Mouse (Mus musculus): ENCODE results near the gene Terb1. TPM values are rescaled to one million over a fixed set of nuclear protein-coding genes. Genes with fewer than 3 reads are reported as not detected.
A peak's percentile ranks its signal among the peaks of the same experiment; 100 is the strongest.

The Terb1 gene
- polyA plus RNA-seq, 1 experiment from 2014 or later: not detected

DNA sequence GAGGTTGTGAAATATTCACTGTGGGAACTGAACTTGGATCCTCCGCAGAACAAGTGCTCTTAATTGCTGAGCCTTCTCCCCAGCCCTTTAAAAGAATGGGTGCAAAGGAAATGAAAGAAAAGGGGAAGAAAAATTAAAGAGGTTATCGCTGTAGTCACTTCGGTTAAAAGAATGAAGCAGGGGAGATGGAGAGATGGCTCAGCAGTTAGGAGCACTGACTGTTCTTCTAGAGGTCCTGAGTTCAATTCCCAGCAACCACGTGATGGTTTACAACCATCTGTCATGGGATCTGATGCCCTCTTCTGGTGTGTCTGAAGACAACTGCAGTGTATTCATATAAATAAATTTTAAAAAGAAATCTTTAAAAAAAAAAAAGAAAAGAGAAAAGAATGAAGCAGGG is 26.3 kb upstream of the Terb1 start:
- H3K9ac ChIP-seq: no peak overlapping the region
- H3K4me2 ChIP-seq: peak overlapping the region; percentile 95
- peak overlapping the region; percentile 93 for H3K4me3 ChIP-seq (replicated peaks)
- peaks cover 42% of the 10 kb centered on the region for H3K4me1 ChIP-seq (replicated peaks)
- no peaks in the 10 kb centered on the region for H3K36me3 ChIP-seq (replicated peaks)
- H3K9me3 ChIP-seq (replicated peaks): no peaks in the 10 kb centered on the region
- H3K27ac ChIP-seq (replicated peaks): no peak overlapping the region
- 63% methylated on average over 4 of the region's 4 CpGs for WGBS (ENCODE audit: insufficient replicate concordance)
- ATAC-seq (ENCODE audit: insufficient read depth): no peak
- peaks cover 39% of the 10 kb centered on the region for H3K27me3 ChIP-seq

DNA sequence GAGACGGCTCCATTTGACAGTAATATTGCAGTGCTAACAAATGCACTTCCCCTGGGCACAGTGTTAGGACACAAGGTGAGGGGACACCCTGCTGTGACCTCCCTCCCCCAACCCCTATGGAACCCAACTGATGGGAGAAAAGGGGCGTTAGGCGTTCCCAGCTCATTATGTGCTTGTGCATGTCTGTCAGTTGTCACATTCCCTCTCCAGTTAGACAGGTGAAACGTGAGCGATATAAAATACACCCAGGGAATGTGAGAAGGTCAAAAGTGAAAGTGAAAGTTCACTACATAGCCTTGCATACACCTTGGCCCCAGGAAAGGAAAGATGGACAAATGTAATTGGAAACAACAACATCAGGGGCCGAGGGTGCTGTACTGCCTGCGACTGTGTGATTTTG is 25.7 kb upstream of the Terb1 start:
- Histone ChIP-seq H3K36me3 (replicated peaks) (no peaks in the 10 kb centered on the region), H3K27me3 (peaks cover 32% of the 10 kb centered on the region), H3K9me3 (replicated peaks) (no peaks in the 10 kb centered on the region), H3K9ac (peak overlapping the region; percentile 88), H3K27ac (replicated peaks) (no peak overlapping the region), H3K4me2 (peak overlapping the region; percentile 95), H3K4me1 (replicated peaks) (peaks cover 36% of the 10 kb centered on the region), H3K4me3 (replicated peaks) (peak overlapping the region; percentile 93)
- WGBS (ENCODE audit: insufficient replicate concordance): 13% methylated on average over 7 of the region's 7 CpGs
- no peak for ATAC-seq (ENCODE audit: insufficient read depth)

DNA sequence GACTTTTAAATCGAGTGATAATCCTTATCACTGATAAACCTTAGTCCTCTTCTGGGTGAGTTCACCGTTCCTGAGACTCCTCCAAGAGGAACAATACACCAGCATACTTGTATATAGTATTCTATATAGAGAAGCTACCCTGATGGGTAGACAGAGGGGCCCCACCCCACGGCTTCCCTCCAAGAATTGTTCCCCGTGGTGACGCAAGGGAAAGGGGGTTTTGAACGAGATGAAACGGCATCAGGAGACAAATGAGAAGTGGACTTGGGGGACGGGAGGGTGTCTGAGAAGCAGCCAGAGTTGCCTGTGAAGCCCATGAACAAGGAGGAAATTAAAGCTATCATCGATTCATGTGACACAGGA is 25.1 kb upstream of the Terb1 start:
- H3K9me3 ChIP-seq (replicated peaks): no peaks in the 10 kb centered on the region
- H3K4me3 ChIP-seq (replicated peaks): peak overlapping the region; percentile 93
- peaks cover 26% of the 10 kb centered on the region for H3K27me3 ChIP-seq
- peak; percentile 62 for ATAC-seq (ENCODE audit: insufficient read depth)
- H3K36me3 ChIP-seq (replicated peaks): peaks cover 5% of the 10 kb centered on the region
- H3K9ac ChIP-seq: peak overlapping the region; percentile 88
- 2% methylated on average over 9 of the region's 9 CpGs for WGBS (ENCODE audit: insufficient replicate concordance)
- 0 out of 2 replicates have a peak overlapping the region, but pooled peaks have one; percentile 14 for H3K27ac ChIP-seq (replicated peaks)
- peak overlapping the region; percentile 95 for H3K4me2 ChIP-seq
- H3K4me1 ChIP-seq (replicated peaks): peaks cover 34% of the 10 kb centered on the region

DNA sequence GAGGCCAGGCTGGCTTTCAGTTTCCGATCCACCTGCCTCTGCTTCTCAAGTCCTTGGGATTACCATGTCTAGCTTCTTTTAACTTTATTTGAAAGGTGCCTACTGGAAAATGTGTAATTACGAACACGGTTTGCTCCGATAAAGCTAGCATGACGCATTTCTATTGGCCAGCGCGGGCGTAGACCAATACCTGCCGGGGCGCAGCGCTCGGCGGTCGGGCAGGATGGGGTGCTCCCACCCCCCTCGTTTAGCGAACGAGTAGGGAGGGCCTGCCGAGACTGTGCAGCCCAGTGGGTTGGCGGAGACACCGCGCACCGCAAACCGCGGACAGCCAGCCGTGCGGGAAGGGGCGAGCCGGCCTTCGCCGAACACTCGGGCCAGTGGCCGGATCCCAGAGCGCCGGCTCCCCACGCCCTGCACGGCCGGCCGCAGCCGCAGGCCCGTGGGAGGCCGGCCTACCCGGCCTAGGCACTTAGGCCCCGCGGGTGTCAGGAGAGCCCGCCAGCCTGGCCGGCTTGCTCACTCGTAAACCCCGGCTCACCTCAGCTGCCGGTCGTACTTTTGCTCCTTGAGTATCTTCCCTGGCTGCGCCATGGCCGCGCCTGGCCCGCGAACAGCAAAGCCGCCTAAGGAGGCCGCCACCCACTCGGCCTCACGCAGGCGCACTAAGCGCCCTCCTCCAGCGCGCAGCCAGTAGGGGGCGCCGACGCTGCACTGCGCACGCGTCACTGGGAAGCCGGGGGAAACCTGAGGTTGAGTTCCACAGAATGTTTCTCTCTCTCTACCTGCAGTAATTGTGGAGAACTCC is 24.5 kb upstream of the Terb1 start, which contains the start of the genes Nae1 and Car7:
Nae1 (minus strand) TSS at position 667 of the 808 bp plus-strand sequence.
Car7 (plus strand) TSS at position 719 of the 808 bp plus-strand sequence.
- ATAC-seq (ENCODE audit: insufficient read depth): peak; percentile 92
- Histone ChIP-seq H3K36me3 (replicated peaks) (peaks cover 11% of the 10 kb centered on the region), H3K4me3 (replicated peaks) (peak within 1 kb of the TSS; percentile 93), H3K4me1 (replicated peaks) (peaks cover 34% of the 10 kb centered on the region), H3K27me3 (peaks cover 20% of the 10 kb centered on the region), H3K9ac (peak within 1 kb of the TSS; percentile 88), H3K4me2 (peak within 1 kb of the TSS; percentile 95), H3K27ac (replicated peaks) (peak within 1 kb of the TSS; percentile 81), H3K9me3 (replicated peaks) (no peaks in the 10 kb centered on the region)
- WGBS (ENCODE audit: insufficient replicate concordance): under 1% methylated on average over 70 of the region's 70 CpGs

DNA sequence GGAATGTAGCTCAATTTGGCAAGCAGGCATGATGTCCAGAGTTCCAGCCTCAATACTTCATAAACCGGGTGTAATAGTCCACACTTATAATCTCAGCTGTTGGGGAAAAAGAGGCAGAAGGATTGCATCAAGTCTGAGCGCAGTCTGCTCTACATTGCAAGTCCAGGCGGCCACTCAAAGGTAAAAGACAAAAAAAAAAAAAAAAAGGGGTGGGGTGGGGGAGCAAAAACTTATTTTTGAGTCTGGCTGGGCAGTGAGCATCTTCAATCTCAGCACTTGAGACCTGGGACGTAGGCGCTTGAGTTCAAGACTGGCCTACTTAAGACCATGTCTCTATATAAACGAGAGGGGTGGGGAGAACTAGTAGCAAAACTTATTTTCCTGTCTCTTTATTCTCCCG is 23.8 kb upstream of the Terb1 start:
- 35% methylated on average over 7 of the region's 7 CpGs for WGBS (ENCODE audit: insufficient replicate concordance)
- Histone ChIP-seq H3K27me3 (peaks cover 14% of the 10 kb centered on the region), H3K4me2 (peak overlapping the region; percentile 95), H3K27ac (replicated peaks) (0 out of 2 replicates have a peak overlapping the region, but pooled peaks have one; percentile 81), H3K4me1 (replicated peaks) (peaks cover 34% of the 10 kb centered on the region), H3K9me3 (replicated peaks) (no peaks in the 10 kb centered on the region), H3K4me3 (replicated peaks) (peak overlapping the region; percentile 93), H3K36me3 (replicated peaks) (peaks cover 13% of the 10 kb centered on the region), H3K9ac (peak overlapping the region; percentile 88)
- no peak for ATAC-seq (ENCODE audit: insufficient read depth)

DNA sequence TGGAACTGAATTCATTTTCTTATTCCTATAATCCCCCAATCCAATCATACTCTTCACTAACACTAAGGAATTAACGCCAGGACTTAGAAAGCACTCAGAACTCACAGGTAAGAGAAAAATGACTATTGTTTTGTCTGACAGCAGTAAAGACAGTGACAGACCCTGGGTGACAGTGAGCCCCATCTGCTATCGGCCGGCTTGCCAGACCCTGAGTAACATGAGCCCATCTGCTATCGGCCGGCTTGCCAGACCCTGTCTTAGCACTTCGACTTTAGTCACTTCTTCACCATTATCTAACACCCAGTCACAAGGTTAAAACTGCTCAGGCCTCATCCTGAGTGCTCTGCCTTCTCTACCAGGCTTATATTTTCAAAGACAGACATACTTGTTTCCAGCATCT is 20.0 kb upstream of the Terb1 start:
- H3K27ac ChIP-seq (replicated peaks): no peak overlapping the region
- 77% methylated on average over 6 of the region's 6 CpGs for WGBS (ENCODE audit: insufficient replicate concordance)
- H3K9ac ChIP-seq: no peak overlapping the region
- H3K27me3 ChIP-seq: no peaks in the 10 kb centered on the region
- H3K36me3 ChIP-seq (replicated peaks): peaks cover 25% of the 10 kb centered on the region
- H3K9me3 ChIP-seq (replicated peaks): no peaks in the 10 kb centered on the region
- no peak overlapping the region for H3K4me2 ChIP-seq
- no peak overlapping the region for H3K4me3 ChIP-seq (replicated peaks)
- ATAC-seq (ENCODE audit: insufficient read depth): no peak
- H3K4me1 ChIP-seq (replicated peaks): peaks cover 18% of the 10 kb centered on the region

DNA sequence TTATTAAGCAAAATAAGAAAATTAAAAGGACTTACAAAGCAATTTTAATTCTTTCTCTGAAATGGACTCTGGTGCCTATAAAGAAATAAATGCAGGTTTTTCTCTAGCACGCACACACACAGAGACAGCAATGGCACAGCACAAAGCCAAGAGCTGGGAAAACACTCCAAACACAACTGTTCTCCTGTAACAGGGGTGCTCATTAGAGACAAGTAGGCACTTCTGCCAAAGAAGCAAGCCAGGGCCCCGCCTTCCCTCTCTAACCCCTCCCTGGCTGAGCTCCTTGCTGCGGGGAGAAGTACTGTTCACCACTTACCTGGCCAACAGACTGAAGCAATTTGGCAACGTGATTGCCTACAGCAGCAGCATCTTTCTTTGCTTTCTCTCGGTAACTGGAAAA is 8.2 kb upstream of the Terb1 start:
- WGBS (ENCODE audit: insufficient replicate concordance): 70% methylated on average over 5 of the region's 5 CpGs
- H3K4me2 ChIP-seq: no peak overlapping the region
- no peaks in the 10 kb centered on the region for H3K4me1 ChIP-seq (replicated peaks)
- H3K27ac ChIP-seq (replicated peaks): no peak overlapping the region
- no peak overlapping the region for H3K4me3 ChIP-seq (replicated peaks)
- peaks cover 44% of the 10 kb centered on the region for H3K36me3 ChIP-seq (replicated peaks)
- no peak overlapping the region for H3K9ac ChIP-seq
- no peaks in the 10 kb centered on the region for H3K27me3 ChIP-seq
- no peak for ATAC-seq (ENCODE audit: insufficient read depth)
- no peaks in the 10 kb centered on the region for H3K9me3 ChIP-seq (replicated peaks)

DNA sequence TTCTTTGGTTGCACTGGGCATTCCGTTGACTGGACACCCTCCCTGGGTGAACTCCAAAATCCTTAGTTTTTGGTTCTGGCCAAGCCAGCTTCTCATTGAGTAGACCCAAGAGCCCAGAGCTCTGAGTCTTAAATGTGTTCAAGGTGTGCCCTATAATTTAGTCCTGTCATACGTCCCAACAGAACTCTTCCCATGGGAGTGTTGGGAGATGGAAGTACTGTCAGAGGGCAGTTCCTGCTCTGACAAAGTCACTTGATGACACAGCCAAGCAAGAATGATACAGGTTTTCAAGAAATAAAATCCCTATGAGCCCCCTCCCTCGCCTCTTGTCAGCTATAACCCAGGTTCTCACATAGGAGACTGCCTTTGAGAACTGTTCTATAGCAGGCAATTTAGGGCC is 424 bp upstream of the Terb1 start:
- no peak overlapping the region for H3K4me2 ChIP-seq

DNA sequence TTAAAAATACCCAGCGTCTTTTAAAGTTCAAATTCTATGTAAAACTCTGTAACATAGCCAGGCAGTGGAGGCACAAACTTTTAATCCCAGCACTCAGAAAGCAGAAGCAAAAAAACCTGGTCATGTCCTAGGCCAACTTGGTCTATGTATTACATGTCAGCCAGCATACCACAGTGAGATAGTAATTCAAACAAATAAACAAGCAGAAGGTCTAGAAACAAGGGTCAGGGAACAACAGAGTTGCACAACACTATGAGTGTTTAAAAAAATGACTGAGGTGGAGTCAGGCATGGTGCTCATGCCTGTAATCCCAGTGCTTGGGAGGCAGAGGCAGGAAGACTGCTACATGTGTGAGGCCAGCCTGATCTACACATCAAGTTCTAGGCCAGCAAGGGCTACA is 30.6 kb downstream of the Terb1 start:
- Histone ChIP-seq H3K27me3 (no peaks in the 10 kb centered on the region), H3K27ac (replicated peaks) (no peak overlapping the region), H3K4me3 (replicated peaks) (no peak overlapping the region), H3K9me3 (replicated peaks) (no peaks in the 10 kb centered on the region), H3K36me3 (replicated peaks) (no peaks in the 10 kb centered on the region), H3K4me1 (replicated peaks) (no peaks in the 10 kb centered on the region), H3K4me2 (no peak overlapping the region), H3K9ac (no peak overlapping the region)
- ATAC-seq (ENCODE audit: insufficient read depth): no peak
- WGBS (ENCODE audit: insufficient replicate concordance): 29% methylated on average over 1 of the region's 1 CpGs

More for the DNA sequence above, 424 bp upstream of the Terb1 start:
- peaks cover 10% of the 10 kb centered on the region for H3K36me3 ChIP-seq (replicated peaks)
- 73% methylated on average over 3 of the region's 3 CpGs for WGBS (ENCODE audit: insufficient replicate concordance)
- no peak overlapping the region for H3K9ac ChIP-seq
- H3K27me3 ChIP-seq: peaks cover 7% of the 10 kb centered on the region; the same call in 1 of the 2 replicates
- H3K4me3 ChIP-seq (replicated peaks): no peak overlapping the region
- no peaks in the 10 kb centered on the region for H3K9me3 ChIP-seq (replicated peaks)
- H3K4me1 ChIP-seq (replicated peaks): peaks cover 14% of the 10 kb centered on the region
- no peak for ATAC-seq (ENCODE audit: insufficient read depth)
- no peak overlapping the region for H3K27ac ChIP-seq (replicated peaks)

DNA sequence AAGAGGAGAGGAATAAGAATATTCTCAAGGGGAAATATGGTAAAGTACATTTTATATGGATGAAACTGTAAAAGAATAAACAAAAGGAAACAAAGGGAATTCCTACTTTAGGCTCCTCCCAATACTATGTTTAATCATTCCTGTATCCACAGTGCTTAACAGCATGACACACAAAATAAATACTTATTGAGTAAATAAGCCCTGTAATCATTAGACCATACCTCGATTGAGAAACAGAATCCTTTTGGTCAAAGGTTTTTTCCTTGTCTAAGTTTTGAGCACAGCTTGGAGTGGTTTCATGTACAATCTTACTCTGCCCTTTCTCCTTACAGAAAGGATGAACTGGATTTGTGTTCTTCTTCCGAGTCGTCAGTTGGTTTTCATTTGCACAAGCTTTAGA is 37.2 kb downstream of the Terb1 start:
- H3K9me3 ChIP-seq (replicated peaks): no peaks in the 10 kb centered on the region
- no peaks in the 10 kb centered on the region for H3K27me3 ChIP-seq
- H3K9ac ChIP-seq: no peak overlapping the region
- ATAC-seq (ENCODE audit: insufficient read depth): no peak
- H3K36me3 ChIP-seq (replicated peaks): no peaks in the 10 kb centered on the region
- no peak overlapping the region for H3K27ac ChIP-seq (replicated peaks)
- no peaks in the 10 kb centered on the region for H3K4me1 ChIP-seq (replicated peaks)
- no peak overlapping the region for H3K4me3 ChIP-seq (replicated peaks)
- no peak overlapping the region for H3K4me2 ChIP-seq
- WGBS (ENCODE audit: insufficient replicate concordance): 47% methylated on average over 3 of the region's 3 CpGs

DNA sequence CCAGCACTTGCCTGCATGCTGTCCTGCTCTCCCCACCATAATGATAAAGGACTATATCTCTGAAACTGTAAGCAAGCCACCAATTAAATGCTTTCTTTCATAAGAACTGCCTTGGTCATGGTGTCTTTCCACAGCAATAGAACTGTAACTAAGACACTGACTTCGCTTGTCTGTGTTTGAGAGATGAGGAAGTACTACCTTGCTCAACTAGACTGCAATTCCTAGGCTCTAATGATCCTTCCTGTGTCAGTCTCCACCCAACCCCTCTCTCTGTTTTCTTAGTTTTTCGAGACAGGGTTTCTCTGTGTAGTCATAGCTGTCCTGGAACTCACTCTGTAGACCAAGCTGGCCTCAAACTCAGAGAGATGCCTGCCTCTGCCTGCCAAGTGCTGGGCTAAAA is 42.2 kb downstream of the Terb1 start:
- Histone ChIP-seq H3K9me3 (replicated peaks) (no peaks in the 10 kb centered on the region), H3K4me3 (replicated peaks) (no peak overlapping the region), H3K27me3 (no peaks in the 10 kb centered on the region), H3K27ac (replicated peaks) (no peak overlapping the region), H3K4me1 (replicated peaks) (no peaks in the 10 kb centered on the region), H3K36me3 (replicated peaks) (no peaks in the 10 kb centered on the region), H3K4me2 (no peak overlapping the region), H3K9ac (no peak overlapping the region)
- WGBS (ENCODE audit: insufficient replicate concordance): 30% methylated on average over 2 of the region's 2 CpGs
- no peak for ATAC-seq (ENCODE audit: insufficient read depth)

Measured in liver, embryonic 15.5 days (tissue).